Mouse (Mus musculus) frontal cortex, postnatal 10 days (tissue): ENCODE results near the gene Mrs2.
A peak's percentile ranks its signal among the peaks of the same experiment; 100 is the strongest.
"Not testable (repeated sequence)": the region's sequence is repeated elsewhere in the genome, so short reads cannot be mapped to it uniquely, and the experiment has no call there.

Experiments used
- DNase-seq, 2 experiments: peaks; one replicate each; pipeline ENCODE4 v3.0.0; 2022; ENCODE audit warnings: low spot score in 2 of 2, mixed read lengths in 1 of 2

Gene Mrs2

DNA sequence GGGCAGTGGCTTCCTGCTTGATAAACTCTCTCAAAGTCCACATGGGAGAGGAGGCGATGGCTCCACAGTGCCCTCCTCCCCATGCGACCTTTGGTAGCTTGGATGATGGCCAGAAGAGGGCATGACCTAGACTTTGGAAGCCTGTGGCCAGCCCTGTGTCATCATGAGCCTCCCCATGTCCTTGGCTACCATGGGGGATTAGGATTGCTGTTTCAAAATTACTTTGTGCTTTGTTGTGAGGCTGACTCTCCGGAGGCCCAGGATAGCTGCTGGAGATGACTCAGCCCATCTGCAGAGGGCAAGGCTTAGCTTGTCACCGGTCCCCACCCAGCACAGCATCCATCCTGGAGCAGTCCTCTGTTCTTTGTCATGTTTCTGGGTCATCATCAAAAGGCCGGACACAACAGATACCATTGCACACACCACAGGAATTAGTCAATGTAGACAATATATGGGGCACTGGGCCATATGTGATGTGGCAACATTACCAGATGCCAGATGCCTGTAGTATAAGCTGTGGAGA lies 42.3 kb downstream of the Mrs2 start:
- DNase-seq: no peak

DNA sequence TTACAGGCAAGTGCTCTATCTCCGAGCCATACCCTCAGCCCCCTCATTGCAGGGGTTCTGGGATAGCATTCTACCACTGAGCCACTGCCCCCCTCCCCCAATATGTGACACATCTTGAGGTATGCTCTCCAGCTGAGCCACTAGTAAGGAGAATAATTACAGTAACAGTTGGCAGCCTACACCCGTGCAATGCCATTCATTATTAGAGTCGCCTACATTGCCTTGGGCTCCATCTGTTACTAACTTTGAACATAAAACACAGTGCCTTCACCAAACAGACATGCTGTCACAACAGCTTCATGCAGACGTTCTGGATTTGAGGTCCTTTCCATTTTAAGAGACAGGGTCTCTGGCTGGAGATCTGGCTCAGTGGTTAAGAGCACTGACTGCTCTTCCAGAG lies 43.8 kb downstream of the Mrs2 start:
- DNase-seq: no peak

DNA sequence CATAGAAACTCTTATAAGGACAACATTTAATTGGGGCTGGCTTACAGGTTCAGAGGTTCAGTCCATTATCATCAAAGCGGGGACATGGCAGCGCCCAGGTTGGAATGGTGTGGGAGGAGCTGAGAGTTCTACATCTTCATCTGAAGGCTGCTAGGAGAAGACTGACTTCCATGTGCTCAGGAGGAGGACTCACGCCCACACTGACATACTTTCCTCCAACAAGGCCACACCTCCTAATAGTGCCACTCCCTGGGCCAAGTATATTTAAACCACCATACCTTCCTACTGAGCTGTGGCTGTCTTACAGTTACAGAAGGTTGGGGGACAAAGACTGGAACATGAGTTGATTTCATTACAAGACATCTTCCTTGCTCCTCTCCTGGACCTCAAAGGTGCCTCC lies 48.4 kb downstream of the Mrs2 start:
- DNase-seq: not testable (repeated sequence)

DNA sequence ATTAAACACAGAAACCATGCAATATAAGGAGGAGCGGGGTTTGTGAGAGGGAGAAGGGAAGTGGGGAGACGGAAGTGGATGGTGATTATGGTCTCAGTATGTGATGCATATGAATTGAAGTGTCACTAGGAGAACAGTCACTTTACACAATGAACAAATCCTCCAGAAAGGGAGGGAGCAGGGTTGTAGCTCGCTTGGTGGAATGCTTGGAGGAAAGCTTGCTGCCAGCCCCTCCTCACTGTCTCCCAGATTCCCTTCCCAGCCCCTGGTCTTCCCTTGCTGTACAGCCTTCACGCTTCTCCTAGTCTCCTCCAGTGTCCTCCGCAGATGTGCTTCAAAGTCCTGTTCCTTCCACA lies 54.4 kb downstream of the Mrs2 start:
- DNase-seq: no peak

DNA sequence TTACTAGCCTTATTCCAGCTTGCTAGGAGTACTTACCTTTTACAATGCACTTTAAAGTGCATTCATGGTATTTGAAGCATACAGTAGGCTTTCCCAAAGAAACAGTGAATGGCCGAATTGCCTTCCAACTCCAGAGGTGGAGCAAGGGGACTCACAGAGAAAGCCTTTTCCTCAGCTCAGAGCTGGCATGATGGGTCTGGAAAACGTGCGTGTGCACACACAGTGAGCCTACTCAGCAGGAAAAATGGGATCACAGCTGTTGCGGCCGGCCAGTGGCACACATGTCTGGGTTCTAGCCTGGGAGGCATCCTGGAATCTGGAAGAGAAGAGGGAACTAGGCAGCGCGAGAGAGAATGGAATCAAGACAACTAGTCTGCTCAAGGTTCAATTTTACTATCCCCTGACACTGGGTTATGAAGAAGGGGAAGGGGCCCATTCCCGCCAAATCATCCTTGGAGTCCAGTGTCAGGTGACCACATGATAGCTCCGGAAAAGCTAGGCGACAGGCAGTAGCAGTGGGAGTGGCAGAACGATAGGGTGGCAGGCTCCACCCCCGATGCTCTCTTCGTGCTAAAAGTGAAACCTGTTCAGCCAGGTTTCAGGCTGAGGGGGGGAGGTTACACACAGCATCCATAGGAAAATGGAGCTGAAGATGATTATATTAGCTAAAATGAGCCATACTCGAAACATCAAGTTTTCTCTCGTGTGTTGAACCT lies 54.9 kb downstream of the Mrs2 start:
- no peak for DNase-seq

DNA sequence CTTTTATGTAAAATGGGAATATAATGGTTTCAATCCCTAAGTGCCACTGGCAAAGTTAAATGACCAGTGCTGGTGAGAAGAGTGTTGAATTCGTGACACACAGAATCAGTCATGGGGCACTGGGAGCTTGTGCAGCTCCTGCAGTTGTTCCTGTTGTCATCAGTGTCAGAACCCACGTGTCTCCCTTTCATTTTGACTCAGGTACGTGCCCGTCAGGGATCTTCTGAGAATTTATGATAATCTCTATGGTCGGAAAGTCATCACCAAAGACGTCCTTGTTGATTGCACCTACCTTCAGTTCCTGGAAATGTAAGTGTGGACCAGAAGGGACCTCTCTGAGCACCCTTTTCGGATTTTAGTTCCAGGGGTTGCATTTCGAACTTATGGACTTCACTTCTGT lies 58.1 kb downstream of the Mrs2 start:
- DNase-seq: no peak

DNA sequence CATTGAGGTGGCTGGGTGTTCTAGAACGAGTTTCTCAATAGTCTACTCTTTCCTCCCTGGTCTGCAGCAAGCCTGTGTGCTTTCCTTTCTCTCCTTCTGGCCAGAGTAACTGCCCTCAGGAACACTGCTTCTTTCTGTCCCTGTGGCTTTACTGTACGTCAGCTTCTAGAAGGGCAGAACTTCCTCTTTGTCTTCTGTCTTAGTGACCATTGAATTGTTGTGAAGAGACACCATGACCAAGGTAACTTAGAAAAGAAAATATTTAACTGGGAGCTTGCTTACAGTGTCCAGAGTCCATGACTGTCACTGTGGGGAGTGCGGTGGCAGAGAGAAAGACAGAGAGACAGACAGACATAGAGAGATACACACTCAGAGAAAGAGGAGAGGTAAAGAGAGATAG lies 60.1 kb downstream of the Mrs2 start:
- DNase-seq: no peak

DNA sequence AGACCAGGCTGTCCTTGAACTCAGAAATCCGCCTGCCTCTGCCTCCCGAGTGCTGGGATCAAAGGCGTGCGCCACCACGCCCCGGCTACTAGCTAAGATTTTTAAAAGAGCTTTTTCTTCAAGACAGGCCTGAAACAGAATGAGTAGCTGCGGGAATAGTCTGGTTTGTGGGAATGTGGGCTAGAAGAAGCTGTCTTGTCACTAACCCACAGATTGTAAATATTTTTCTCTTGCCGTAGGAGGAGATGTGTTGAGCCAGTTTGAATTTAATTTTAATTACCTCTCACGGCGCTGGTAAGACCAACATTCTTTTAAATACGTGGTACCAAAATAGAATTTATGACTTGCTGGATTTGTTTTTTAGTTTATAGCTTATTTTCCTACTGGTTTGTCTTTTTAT lies 61.5 kb downstream of the Mrs2 start:
- no peak for DNase-seq

DNA sequence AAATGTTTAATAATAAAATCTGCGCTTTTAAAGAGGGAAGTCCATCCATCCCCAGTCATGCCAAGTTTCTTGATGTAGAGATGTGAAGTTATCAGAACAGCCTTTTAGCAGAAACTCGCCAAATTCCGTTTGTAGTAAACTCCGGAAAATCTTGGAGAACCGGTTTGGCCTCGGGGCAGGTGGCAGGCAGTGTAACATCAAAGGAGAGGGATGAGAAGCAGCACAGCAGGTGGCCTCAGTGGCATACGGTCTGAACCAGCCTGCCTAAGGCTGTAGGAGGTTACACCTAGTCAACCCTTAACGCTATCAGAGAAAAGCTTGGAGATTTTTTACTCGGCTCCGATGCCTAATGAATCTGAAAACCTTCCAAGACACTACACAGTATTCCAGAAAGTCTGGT lies 64.7 kb downstream of the Mrs2 start:
- DNase-seq: no peak

DNA sequence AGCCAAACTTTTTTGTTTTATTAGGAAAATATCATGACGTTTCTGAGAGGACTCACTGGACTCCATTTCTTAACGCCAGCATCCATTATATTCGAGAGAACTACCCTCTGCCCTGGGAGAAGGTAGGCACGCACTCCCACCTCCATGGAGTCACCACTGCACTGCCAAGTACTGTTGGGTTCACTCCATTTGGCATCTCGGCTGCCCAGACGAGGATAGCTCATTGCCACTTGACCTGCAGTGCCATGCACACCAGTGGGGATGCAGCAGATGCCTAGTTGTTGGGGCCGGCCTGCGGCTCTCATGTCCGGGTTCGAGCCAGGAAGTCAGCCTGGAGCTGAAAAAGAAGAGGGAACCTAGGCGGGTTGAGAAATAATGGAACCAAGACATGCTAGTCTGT lies 65.1 kb downstream of the Mrs2 start:
- DNase-seq: no peak

DNA sequence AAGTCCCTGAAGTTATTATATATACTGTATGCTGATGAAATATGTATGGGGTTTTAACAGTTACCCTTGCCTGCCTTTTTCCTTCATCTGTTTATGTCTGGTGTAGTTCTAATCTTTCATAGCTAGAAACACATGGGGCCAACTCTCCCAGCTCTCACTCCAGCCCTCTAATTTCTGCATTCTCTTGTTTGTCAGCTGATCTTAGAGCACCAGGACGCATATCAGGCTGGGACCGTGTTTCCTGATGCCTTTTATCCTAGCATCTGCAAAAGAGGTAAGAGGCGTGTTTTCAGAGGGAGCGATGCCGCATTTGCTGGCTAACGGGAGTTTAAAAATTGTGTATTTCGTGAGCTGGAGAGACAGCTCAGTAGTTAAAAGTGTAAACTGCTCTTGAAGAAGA lies 67.5 kb downstream of the Mrs2 start:
- no peak for DNase-seq

DNA sequence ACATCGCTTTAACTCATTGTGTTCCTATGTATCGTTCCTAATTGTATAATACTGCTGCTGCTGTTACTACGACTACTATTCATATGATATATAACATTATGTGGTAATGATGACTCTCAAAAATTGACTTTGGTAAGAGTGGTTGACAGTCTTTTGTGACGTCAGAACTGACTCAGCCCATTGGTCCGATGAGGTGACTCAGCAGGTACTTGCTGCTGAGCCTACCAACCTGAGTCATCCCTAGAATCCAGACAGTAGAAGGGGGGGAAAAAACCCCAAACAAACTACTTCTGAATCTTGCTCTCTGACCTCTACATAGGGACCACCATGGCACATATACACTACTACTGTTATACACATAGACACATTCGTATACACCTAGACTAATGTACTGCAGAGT lies 71.3 kb downstream of the Mrs2 start:
- no peak for DNase-seq

DNA sequence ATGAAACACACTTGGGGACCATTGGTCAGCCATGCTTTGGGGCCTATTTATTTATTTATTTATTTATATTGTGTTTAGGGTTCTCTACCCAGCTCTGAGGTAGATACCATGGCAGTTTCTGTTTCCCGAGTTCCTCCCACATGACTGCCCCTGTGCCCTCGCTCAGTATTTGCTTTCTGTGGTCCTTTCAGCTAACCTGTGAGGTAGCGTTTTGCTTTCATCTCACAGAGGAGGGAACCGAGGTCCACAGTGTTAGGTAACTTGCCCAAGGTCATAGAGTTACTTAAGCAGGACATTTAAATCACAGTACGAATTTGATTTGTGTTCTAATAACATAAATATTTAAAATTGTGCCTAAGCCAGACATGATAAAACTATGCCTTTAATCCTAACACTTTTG lies 73.0 kb downstream of the Mrs2 start:
- DNase-seq: no peak

DNA sequence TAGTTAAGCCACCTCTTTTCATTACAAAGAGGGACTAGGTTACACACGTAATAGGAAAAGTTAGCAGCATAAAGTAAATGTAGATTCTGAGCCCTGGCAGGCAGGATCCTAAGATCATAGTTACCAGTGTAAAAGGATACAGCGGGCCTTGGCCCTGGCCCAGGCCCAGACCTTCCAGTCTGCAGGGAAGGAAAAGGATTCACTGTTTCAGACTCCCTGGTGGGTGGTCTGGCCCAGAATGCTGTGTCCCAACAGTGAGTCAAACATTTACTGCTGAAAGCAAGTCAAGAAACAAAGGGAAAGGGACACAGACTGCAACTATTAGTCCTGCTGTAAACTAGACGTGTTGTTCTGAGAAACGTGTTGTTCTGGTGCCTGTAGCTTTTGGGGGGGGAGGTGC lies 74.6 kb downstream of the Mrs2 start:
- DNase-seq: no peak

DNA sequence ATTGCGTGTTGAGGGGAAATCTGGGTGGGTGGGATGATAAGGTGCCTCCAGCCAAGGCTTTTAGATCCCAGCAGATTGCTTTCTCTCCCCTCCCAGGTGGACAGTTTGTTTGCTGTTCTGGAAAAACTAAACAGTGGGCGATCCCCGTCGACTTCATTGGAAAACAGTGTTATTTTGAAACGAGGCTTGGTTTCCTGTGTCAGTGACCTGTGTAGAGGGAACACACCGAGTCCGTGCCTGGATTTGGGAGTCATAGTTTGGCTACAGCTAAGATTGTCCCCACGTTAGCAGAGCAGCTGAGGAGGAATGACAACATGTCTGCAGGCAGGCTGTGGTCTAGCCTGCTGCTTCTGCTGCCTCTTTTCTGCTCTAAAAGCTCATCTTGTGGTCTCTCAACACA lies 76.9 kb downstream of the Mrs2 start:
- no peak for DNase-seq

DNA sequence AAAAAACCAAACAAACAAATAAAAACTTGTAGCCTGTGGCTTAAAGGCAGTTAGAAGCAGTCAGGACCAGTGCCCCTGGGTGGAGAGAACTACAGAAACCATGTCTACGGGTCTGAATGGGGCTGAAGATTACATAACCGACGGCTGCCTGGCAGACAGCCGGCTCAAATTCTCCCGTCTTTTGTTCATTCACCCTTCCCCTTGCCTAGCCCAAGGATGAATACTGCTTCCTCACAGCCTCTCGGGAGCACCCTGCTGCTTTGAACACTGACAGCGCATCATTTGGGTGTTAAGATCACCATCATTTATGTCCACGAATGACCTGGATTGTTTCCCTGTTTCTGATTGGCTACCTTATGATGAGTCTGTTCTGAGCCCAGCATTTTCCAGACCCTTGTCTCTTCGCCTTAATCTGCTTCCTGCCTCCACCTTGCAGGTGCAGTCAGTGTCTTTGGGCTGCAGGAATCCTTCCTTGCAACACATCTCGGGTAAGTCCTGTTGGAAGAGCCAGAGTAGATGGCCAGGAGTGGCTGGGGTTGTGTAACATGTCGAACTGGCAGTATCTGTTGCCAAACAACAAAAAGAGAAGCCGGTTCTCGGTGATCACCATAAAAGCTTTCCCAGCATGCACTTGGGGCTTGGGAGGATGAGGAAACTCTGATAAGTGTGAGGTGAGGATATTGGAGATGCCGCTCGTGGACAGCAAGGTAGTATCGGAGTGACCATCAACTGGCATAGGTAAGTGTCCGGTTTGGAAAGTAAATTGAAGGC lies 77.5 kb downstream of the Mrs2 start, which contains the start of gene Gpld1:
Gene Gpld1, plus strand, starts transcription at position 641 of the 771 bp plus-strand sequence.
- peak in 1 of 2 experiments; percentile 21 for DNase-seq

DNA sequence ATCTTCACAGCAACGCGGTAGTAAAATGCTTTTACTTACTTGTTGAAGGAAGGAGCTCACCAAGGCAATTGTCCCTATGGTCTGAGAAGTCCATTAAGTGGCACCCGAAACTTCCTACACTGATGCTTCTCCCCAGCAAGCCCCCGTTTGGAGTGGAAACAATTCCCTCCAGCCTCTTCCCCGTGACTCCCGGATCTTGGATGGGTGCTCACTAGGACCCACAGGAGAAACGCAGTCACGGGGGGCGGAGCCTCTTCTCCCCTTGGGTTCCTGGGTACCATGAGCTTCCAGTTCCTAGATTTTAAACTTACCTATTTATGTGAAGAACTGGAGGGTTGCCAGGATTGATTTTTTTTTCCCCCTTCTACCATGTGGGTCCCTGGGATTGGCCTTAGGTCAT lies 80.7 kb downstream of the Mrs2 start:
- DNase-seq: no peak

DNA sequence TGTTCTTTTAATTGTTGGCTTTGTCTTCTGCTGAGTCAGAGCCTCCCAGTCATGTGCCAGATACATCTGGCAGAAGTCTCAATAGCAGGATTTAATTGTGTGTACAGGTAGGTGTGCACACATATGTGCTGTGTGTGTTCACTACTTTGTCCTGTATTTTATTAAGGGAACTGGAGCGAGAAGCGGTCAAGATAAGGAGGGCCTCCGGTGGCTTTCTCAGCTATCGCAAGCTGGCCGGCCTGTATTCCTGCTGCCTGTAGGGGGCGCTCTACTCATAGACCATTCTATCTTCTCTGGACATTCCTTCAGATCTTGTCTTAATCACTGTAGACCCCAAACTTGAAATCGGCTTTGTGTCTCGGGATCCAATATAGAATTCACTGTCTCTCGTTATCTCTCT lies 81.5 kb downstream of the Mrs2 start:
- peak; percentile 38 to 68 for DNase-seq

DNA sequence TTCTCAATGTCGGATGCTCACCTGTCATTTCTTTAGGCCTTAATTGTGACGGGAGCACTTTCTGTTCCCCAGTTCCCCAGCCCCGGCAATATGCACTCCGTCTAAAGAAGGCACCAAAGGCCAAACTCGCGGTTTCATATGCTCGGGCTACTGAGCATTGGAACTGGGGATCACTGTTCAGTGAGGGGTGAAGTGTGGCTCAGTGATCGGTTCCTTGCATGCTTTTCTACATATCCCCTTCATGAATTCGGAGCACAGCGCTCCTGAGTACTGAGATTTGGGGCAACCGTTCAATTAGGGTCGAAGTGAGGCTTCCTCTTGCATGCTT lies 82.4 kb downstream of the Mrs2 start:
- no peak for DNase-seq
